Mouse (Mus musculus) small intestine, adult 2 months (tissue): ENCODE results near the gene Cdiptos.

ENCODE experiments used
- CTCF ChIP-seq: fragments of 200-500 bp; IDR thresholded peaks from 2 replicates; pipeline ENCODE4 v1.5.1; 2012; ENCODE audit warnings: low read depth, mild to moderate bottlenecking, control low read depth, inconsistent platforms, low read length, moderate library complexity, mixed read lengths; ENCODE audit not compliant: insufficient replicate concordance, insufficient read length; ENCODE audit errors: extremely low read depth
- POLR2A ChIP-seq: fragments of 200-500 bp; IDR thresholded peaks from 2 replicates; pipeline ENCODE4 v1.6.1; 2012; ENCODE audit warnings: low read depth, mild to moderate bottlenecking, control low read depth, inconsistent platforms, low read length, moderate library complexity

DNA sequence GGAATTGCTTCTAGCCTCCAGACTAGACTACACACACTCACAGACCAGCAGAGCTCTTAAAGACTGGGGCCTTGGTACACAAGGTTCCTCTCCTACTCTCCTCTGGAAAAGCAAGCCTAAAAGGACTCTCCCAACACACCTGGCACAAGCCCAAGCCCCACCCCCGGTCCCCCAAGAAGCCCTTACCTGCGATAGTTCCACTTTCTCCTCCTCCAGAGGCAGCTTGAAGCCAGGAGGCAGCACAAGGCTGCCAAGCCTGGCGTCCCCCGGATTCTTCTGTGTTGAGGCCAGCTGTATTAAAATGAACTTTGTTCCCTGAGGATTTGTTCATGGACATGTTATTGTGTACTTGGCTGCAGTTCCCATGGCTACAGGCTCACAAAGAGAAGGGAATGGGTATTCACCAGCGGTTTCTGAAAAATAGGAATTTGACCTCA is 53.3 kb downstream of the Cdiptos start, which contains the start of gene Tmem219:
- no peak for TF ChIP-seq CTCF
- no peak for TF ChIP-seq POLR2A
